7 mouse cellular contexts compared by ENCODE assay signal in the genomic region with DNA sequence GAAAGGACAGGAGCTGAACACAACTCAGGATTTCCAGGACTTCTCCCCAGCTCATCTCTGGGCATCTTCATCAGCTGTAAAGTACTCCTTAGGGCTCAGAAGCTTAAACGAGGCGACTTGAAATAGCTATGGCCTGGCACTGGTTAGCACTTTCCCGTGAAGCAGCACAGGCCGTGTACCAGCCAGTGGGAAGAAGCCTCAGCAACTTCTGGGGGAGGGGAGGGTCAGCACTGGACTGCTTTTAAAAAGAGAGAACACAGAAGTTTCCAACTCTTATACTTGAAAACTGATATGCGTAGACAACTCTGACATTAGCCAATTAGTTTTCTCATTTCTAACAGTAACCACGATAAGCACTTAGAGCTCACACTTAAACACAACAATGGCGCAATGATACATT. TPM values are rescaled to one million over a fixed set of nuclear protein-coding genes. Genes with fewer than 3 reads are reported as not detected.
A peak's percentile ranks its signal among the peaks of the same experiment; 100 is the strongest.
DNase-seq lines count a peak whose midpoint lies in the region; ATAC-seq and TF ChIP-seq lines count a peak whose summit lies in the region.

No protein-coding gene starts in this region.

- no peaks in the 10 kb centered on the region for H3K36me3 ChIP-seq in lung, embryonic 16.5 days (ENCODE audit: control insufficient read depth, insufficient read depth, low read length)
- no peaks in the 10 kb centered on the region for H3K36me3 ChIP-seq in heart, embryonic 14.5 days (ENCODE audit: control insufficient read depth, insufficient read depth, low read length)
- no peaks in the 10 kb centered on the region for H3K36me3 ChIP-seq in liver, embryonic 11.5 days (ENCODE audit: control insufficient read depth, insufficient read depth, low read length)
- no peaks in the 10 kb centered on the region for H3K36me3 ChIP-seq in stomach, postnatal 0 days (ENCODE audit: control insufficient read depth, insufficient read depth, low read length)

- peak overlapping the region; percentile 78 for H3K4me3 ChIP-seq in lung, embryonic 16.5 days (ENCODE audit: low read length)
- H3K4me3 ChIP-seq in heart, embryonic 14.5 days (ENCODE audit: control insufficient read depth in 1 of 2, insufficient read depth in 1 of 2, low read depth in 1 of 2, low read length in 2 of 2): peak overlapping the region; percentile 46 to 55
- H3K4me3 ChIP-seq in liver, embryonic 11.5 days (ENCODE audit: low read depth, low read length): 0 out of 2 replicates have a peak overlapping the region, but pooled peaks have one; percentile 8
- H3K4me3 ChIP-seq in stomach, postnatal 0 days (ENCODE audit: low read depth, low read length): peak overlapping the region; percentile 73

- peak overlapping the region; percentile 47; the same call in 1 of the 2 replicates for H3K9ac ChIP-seq in lung, embryonic 16.5 days (ENCODE audit: low read length)
- H3K9ac ChIP-seq in heart, embryonic 14.5 days (ENCODE audit: low read length): peak overlapping the region; percentile 75
- H3K9ac ChIP-seq in liver, embryonic 11.5 days (ENCODE audit: low read depth, low read length): no peak overlapping the region
- H3K9ac ChIP-seq in stomach, postnatal 0 days (ENCODE audit: low read length): peak overlapping the region; percentile 35; the same call in 1 of the 2 replicates

- DNase-seq in lung, postnatal 25 days (ENCODE audit: low spot score): no peak
- DNase-seq in liver, embryonic 11.5 days (ENCODE audit: low spot score): no peak
- DNase-seq in stomach, postnatal 0 days (ENCODE audit: low spot score): peak; percentile 16
- no peak for DNase-seq in urinary bladder, postnatal 25 days (ENCODE audit: low spot score)
- no peak for DNase-seq in urinary bladder, postnatal 4 days (ENCODE audit: low spot score in 2 of 2)

- WGBS in lung, embryonic 16.5 days: 23% methylated on average over 7 of the region's 7 CpGs
- WGBS in heart, embryonic 14.5 days: 10% methylated on average over 7 of the region's 7 CpGs
- WGBS in liver, embryonic 11.5 days: 62% methylated on average over 7 of the region's 7 CpGs
- WGBS in stomach, postnatal 0 days: 34% methylated on average over 7 of the region's 7 CpGs

- no peak for TF ChIP-seq CTCF in stomach, postnatal 0 days (IDR thresholded peaks at IDR 0.05; ENCODE audit: low read depth)

- TF ChIP-seq EP300 in stomach, postnatal 0 days (optimal IDR thresholded peaks at IDR 0.05): no peak

- ATAC-seq in lung, embryonic 16.5 days (ENCODE audit: low read depth): no peak
- ATAC-seq in heart, embryonic 14.5 days (ENCODE audit: insufficient number of reproducible peaks, insufficient read depth, low FRiP score, low read depth): no peak
- ATAC-seq in liver, embryonic 11.5 days (replicated peaks; ENCODE audit: low FRiP score): no peak
- no peak for ATAC-seq in stomach, postnatal 0 days (ENCODE audit: low FRiP score, low TSS enrichment)

- H3K27ac ChIP-seq in lung, embryonic 16.5 days (ENCODE audit: low read length): no peak overlapping the region
- peak overlapping the region in 1 of 2 experiments; percentile 95; a peak in 3 of 4 replicates for H3K27ac ChIP-seq in heart, embryonic 14.5 days (replicated peaks in 1 of 2; ENCODE audit: control insufficient read depth in 1 of 2, insufficient read depth in 1 of 2, low read depth in 2 of 2, low read length in 2 of 2)
- H3K27ac ChIP-seq in liver, embryonic 11.5 days (ENCODE audit: low read depth, low read length): no peak overlapping the region
- H3K27ac ChIP-seq in stomach, postnatal 0 days (replicated peaks): no peak overlapping the region; the same call in 1 of the 2 replicates

- peaks cover 12% of the 10 kb centered on the region for H3K4me1 ChIP-seq in lung, embryonic 16.5 days (replicated peaks; ENCODE audit: control insufficient read depth, insufficient read depth, low read length)
- H3K4me1 ChIP-seq in heart, embryonic 14.5 days (ENCODE audit: control insufficient read depth in 2 of 2, insufficient read depth in 2 of 2, low read length in 2 of 2): peaks cover 6 to 14% of the 10 kb centered on the region in 2 experiments
- peaks cover 6% of the 10 kb centered on the region; the same call in 1 of the 2 replicates for H3K4me1 ChIP-seq in liver, embryonic 11.5 days (replicated peaks; ENCODE audit: control insufficient read depth, insufficient read depth, low read length)
- H3K4me1 ChIP-seq in stomach, postnatal 0 days (replicated peaks; ENCODE audit: control insufficient read depth, insufficient read depth): 0 out of 2 replicates have a peak, but pooled peaks cover 3% of the 10 kb centered on the region

- peak overlapping the region; percentile 73 for H3K4me2 ChIP-seq in lung, embryonic 16.5 days (ENCODE audit: low read depth, low read length)
- peak overlapping the region; percentile 72 for H3K4me2 ChIP-seq in heart, embryonic 14.5 days (ENCODE audit: low read length)
- H3K4me2 ChIP-seq in liver, embryonic 11.5 days: peak overlapping the region; percentile 82
- peak overlapping the region; percentile 64 for H3K4me2 ChIP-seq in stomach, postnatal 0 days (replicated peaks; ENCODE audit: low read depth)

- H3K27me3 ChIP-seq in lung, embryonic 16.5 days (ENCODE audit: control insufficient read depth, insufficient read depth, low read depth, low read length): no peaks in the 10 kb centered on the region
- H3K27me3 ChIP-seq in heart, embryonic 14.5 days (ENCODE audit: control insufficient read depth, insufficient read depth, low read length): no peaks in the 10 kb centered on the region
- H3K27me3 ChIP-seq in liver, embryonic 11.5 days (replicated peaks; ENCODE audit: control insufficient read depth, insufficient read depth, low read length): no peaks in the 10 kb centered on the region
- H3K27me3 ChIP-seq in stomach, postnatal 0 days (ENCODE audit: control insufficient read depth, insufficient read depth, low read length): no peaks in the 10 kb centered on the region

- no peaks in the 10 kb centered on the region for H3K9me3 ChIP-seq in lung, embryonic 16.5 days (ENCODE audit: control insufficient read depth, low read length)
- no peaks in the 10 kb centered on the region for H3K9me3 ChIP-seq in heart, embryonic 14.5 days (ENCODE audit: control insufficient read depth, low read length)
- H3K9me3 ChIP-seq in liver, embryonic 11.5 days (ENCODE audit: control insufficient read depth, low read length): no peaks in the 10 kb centered on the region
- H3K9me3 ChIP-seq in stomach, postnatal 0 days (ENCODE audit: control insufficient read depth, low read length): no peaks in the 10 kb centered on the region

RNA-seq across cellular contexts. Expression of a gene that starts 2.5 kb away (rescaled TPM):
- polyA plus RNA-seq in lung, embryonic 16.5 days (2015; fragmentation: Nextera tagmentation; extraction: Ambion mirVana): 92.3 and 97.0 TPM in 2 replicates
- polyA plus RNA-seq in heart, embryonic 14.5 days (2014; fragmentation: Nextera tagmentation; extraction: Ambion mirVana): 183 and 194 TPM in 2 replicates
- 41.6 and 42.8 TPM in 2 replicates for polyA plus RNA-seq in liver, embryonic 11.5 days (2014; fragmentation: Nextera tagmentation; extraction: Ambion mirVana)
- polyA plus RNA-seq in stomach, postnatal 0 days (2015; fragmentation: Nextera tagmentation; extraction: Ambion mirVana): 124 and 128 TPM in 2 replicates

Comparison
In these comparisons a context has a peak if more than half of its experiments do, and no peak if none do; other contexts are left out.
1. H3K4me3 ChIP-seq: peak in every context shown above with its lines; median percentile 78 in lung, embryonic 16.5 days; 73 in stomach, postnatal 0 days; 50 in heart, embryonic 14.5 days; 8 in liver, embryonic 11.5 days.